Mouse (Mus musculus) heart, postnatal 0 days (tissue): ENCODE measurements around the gene Rnd3. TPM values are rescaled to one million over a fixed set of nuclear protein-coding genes. Genes with fewer than 3 reads are reported as not detected.

ENCODE experiments used
- ATAC-seq: fragments of 200-750 bp; cut with Nextera tagmentation; 2 replicates; pipeline ENCODE4 v1.8.0; 2017; ENCODE audit warnings: low read depth, moderate number of reproducible peaks, moderate library complexity; ENCODE audit not compliant: insufficient read depth
- DNase-seq: peaks from one replicate; pipeline ENCODE4 v3.0.0-alpha.2; 2016; ENCODE audit warnings: low spot score
- H3K27ac ChIP-seq: fragments of 300-500 bp; sonication (generic); 2 replicates; pipeline ENCODE4 v1.5.1; 2014; ENCODE audit warnings: low read depth, mild to moderate bottlenecking
- H3K27me3 ChIP-seq: fragments of 300-500 bp; sonication (generic); 2 replicates; pipeline ENCODE4 v1.6.1; 2014; ENCODE audit warnings: low read length, mixed read lengths; ENCODE audit not compliant: control insufficient read depth, insufficient read depth
- H3K36me3 ChIP-seq: fragments of 300-500 bp; sonication (generic); replicated peaks from 2 replicates; pipeline ENCODE4 v1.6.1; 2014; ENCODE audit warnings: low read length, mixed read lengths; ENCODE audit not compliant: control insufficient read depth, insufficient read depth
- H3K4me1 ChIP-seq: fragments of 300-500 bp; sonication (generic); 2 replicates; pipeline ENCODE4 v1.6.1; 2014; ENCODE audit warnings: antibody characterized with exemption; ENCODE audit not compliant: control insufficient read depth, insufficient read depth
- H3K4me2 ChIP-seq: fragments of 300-500 bp; sonication (generic); 2 replicates; pipeline ENCODE4 v1.6.1; 2014; ENCODE audit warnings: low read depth, mild to moderate bottlenecking, low read length, moderate library complexity
- H3K4me3 ChIP-seq: fragments of 300-500 bp; sonication (generic); 2 replicates; pipeline ENCODE4 v1.5.1; 2014; ENCODE audit warnings: low read depth, low read length
- H3K9ac ChIP-seq: fragments of 300-500 bp; sonication (generic); replicated peaks from 2 replicates; pipeline ENCODE4 v1.6.1; 2014; ENCODE audit warnings: low read depth, low read length, mixed read lengths
- H3K9me3 ChIP-seq: fragments of 300-500 bp; sonication (generic); replicated peaks from 2 replicates; pipeline ENCODE4 v1.6.1; 2016; ENCODE audit warnings: low read length; ENCODE audit not compliant: control insufficient read depth
- CTCF ChIP-seq: IDR thresholded peaks from 2 replicates; pipeline ENCODE4 v1.5.1; 2016; ENCODE audit warnings: antibody characterized with exemption, control low read depth, low read depth
- EP300 ChIP-seq: IDR thresholded peaks from 2 replicates; pipeline ENCODE4 v1.6.1; 2016; ENCODE audit warnings: antibody characterized with exemption, low read depth
- WGBS: fragments of 180-500 bp; shearing (Covaris S2); extraction: QIAGEN DNeasy Blood & Tissue Kit; methylation state at CpG from one replicate; pipeline ENCODE4 v1.1.7; 2014; 5-methylcytosine and 5-hydroxymethylcytosine counted together
- polyA plus RNA-seq: library from polyadenylated mRNA; unstranded; fragments of >200 nt; fragmentation: Nextera tagmentation; extraction: Ambion mirVana; gene quantifications from 2 replicates; pipeline ENCODE4 v1.2.1, GENCODE M21; 2015
- total RNA-seq: library from RNA; depleted of rRNA; stranded (reverse); fragments of >200 nt; gene quantifications from 2 replicates; pipeline ENCODE4 v1.2.3, GENCODE M21; 2014; ENCODE audit warnings: low replicate concordance; rRNA removed

Gene Rnd3
- 12.9 and 15.8 TPM in 2 replicates for total RNA-seq
- 19.4 and 20.3 TPM in 2 replicates for polyA plus RNA-seq

- H3K27ac ChIP-seq: peak within 1 kb of the TSS; percentile 96
- H3K36me3 ChIP-seq: no peaks in the 10 kb centered on the region
- peaks cover 10% of the 10 kb centered on the region; the same call in 1 of the 2 replicates for H3K27me3 ChIP-seq
- ATAC-seq: peak; percentile 83
- H3K4me1 ChIP-seq: peaks cover 20% of the 10 kb centered on the region
- peak within 1 kb of the TSS; percentile 92 for H3K4me2 ChIP-seq
- peak within 1 kb of the TSS; percentile 87 for H3K9ac ChIP-seq
- peak; percentile 97 for DNase-seq
- TF ChIP-seq EP300: no peak
- TF ChIP-seq CTCF: peak; percentile 92
- H3K4me3 ChIP-seq: peak within 1 kb of the TSS; percentile 91
- H3K9me3 ChIP-seq: no peaks in the 10 kb centered on the region
- under 1% methylated on average over 25 of the region's 25 CpGs for WGBS
Measured at GRCm38 (mm10) chr2:51148975-51149374, at the start of gene Rnd3. TSS of gene Rnd3 (minus strand) at chr2:51149111.

GRCm38 (mm10) chr2:51192319-51192718 is 43.4 kb upstream of the Rnd3 start:
- Histone ChIP-seq H3K4me3 (no peak overlapping the region), H3K4me2 (no peak overlapping the region), H3K36me3 (no peaks in the 10 kb centered on the region), H3K9me3 (no peaks in the 10 kb centered on the region), H3K4me1 (no peaks in the 10 kb centered on the region), H3K27ac (no peak overlapping the region), H3K9ac (no peak overlapping the region), H3K27me3 (no peaks in the 10 kb centered on the region)
- TF ChIP-seq EP300: no peak
- TF ChIP-seq CTCF: peak; percentile 21
- DNase-seq: no peak
- ATAC-seq: no peak
- 61% methylated on average over 2 of the region's 2 CpGs for WGBS

GRCm38 (mm10) chr2:51185762-51186161 is 36.9 kb upstream of the Rnd3 start:
- 72% methylated on average over 2 of the region's 2 CpGs for WGBS
- Histone ChIP-seq H3K4me2 (no peak overlapping the region), H3K9ac (no peak overlapping the region), H3K9me3 (no peaks in the 10 kb centered on the region), H3K4me3 (no peak overlapping the region), H3K36me3 (no peaks in the 10 kb centered on the region), H3K4me1 (no peaks in the 10 kb centered on the region), H3K27me3 (no peaks in the 10 kb centered on the region), H3K27ac (no peak overlapping the region)
- ATAC-seq (no peak), DNase-seq (no peak)
- no peak for TF ChIP-seq CTCF
- TF ChIP-seq EP300: no peak

GRCm38 (mm10) chr2:51182990-51183389 is 34.1 kb upstream of the Rnd3 start:
- H3K9me3 ChIP-seq: no peaks in the 10 kb centered on the region
- H3K36me3 ChIP-seq: no peaks in the 10 kb centered on the region
- H3K9ac ChIP-seq: no peak overlapping the region
- no peaks in the 10 kb centered on the region for H3K4me1 ChIP-seq
- no peak overlapping the region for H3K4me3 ChIP-seq
- ATAC-seq (no peak), DNase-seq (no peak)
- no peaks in the 10 kb centered on the region for H3K27me3 ChIP-seq
- TF ChIP-seq CTCF (no peak), EP300 (no peak)
- WGBS: 80% methylated on average over 4 of the region's 4 CpGs
- no peak overlapping the region for H3K4me2 ChIP-seq
- H3K27ac ChIP-seq: no peak overlapping the region

- no peaks in the 10 kb centered on the region for H3K9me3 ChIP-seq
- no peak for DNase-seq
- H3K27ac ChIP-seq: no peak overlapping the region
- H3K4me2 ChIP-seq: no peak overlapping the region
- H3K9ac ChIP-seq: no peak overlapping the region
- H3K27me3 ChIP-seq: no peaks in the 10 kb centered on the region
- TF ChIP-seq CTCF: no peak
- TF ChIP-seq EP300: no peak
- H3K36me3 ChIP-seq: no peaks in the 10 kb centered on the region
- no peaks in the 10 kb centered on the region for H3K4me1 ChIP-seq
- H3K4me3 ChIP-seq: no peak overlapping the region
- no peak for ATAC-seq
Measured at GRCm38 (mm10) chr2:51181376-51181775, 32.5 kb upstream of the Rnd3 start.

- H3K27ac ChIP-seq: no peak overlapping the region
- no peak overlapping the region for H3K4me3 ChIP-seq
- WGBS: 67% methylated on average over 3 of the region's 3 CpGs
- H3K9ac ChIP-seq: no peak overlapping the region
- no peak for ATAC-seq
- TF ChIP-seq EP300: no peak
- no peak for TF ChIP-seq CTCF
- no peaks in the 10 kb centered on the region for H3K4me1 ChIP-seq
- no peaks in the 10 kb centered on the region for H3K9me3 ChIP-seq
- H3K36me3 ChIP-seq: no peaks in the 10 kb centered on the region
- DNase-seq: no peak
- H3K4me2 ChIP-seq: no peak overlapping the region
- H3K27me3 ChIP-seq: no peaks in the 10 kb centered on the region
Measured at GRCm38 (mm10) chr2:51179096-51179495, 30.2 kb upstream of the Rnd3 start.
